Mouse (Mus musculus) heart, adult 9 months (tissue): Measurements from ENCODE around the gene Tkfc.

Experiments used
- DNase-seq, 2 experiments: peaks; one replicate each; pipeline ENCODE4 v3.0.0; 2022; ENCODE audit warnings: low spot score in 2 of 2

Gene Tkfc

DNA sequence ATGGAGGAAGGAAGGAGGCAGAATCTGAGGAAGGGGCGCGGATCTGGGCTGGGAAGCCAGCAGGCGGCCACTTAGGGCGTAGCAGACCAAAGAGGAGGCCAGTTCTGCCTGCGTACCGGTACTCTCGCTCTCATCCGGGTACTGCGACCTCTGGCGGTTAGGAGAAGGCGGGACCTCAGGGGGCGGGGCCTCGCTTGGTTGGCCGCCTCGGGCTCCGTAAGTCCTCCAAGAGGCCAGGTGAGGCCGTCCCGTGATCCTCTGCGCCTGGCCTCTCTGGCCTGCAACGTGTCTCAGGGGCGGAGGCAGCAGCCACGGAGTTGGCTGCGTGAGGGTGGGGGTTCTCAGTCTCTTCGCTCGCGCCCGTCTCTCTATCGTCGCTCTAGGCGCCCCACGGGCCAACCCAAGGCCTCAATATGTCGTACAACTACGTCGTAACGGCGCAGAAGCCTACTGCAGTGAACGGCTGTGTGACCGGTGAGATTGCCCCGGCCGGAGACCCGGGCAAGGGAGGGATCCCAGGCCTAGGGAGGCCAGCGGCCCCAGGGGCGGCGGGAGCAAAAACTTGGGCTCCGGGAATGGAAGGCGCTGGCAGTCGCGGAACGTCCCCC lies at the start of gene Tkfc, which contains the start of gene Ddb1:
Gene Tkfc (minus strand): TSS at position 362 of the 608 bp plus-strand sequence.
Gene Ddb1 (plus strand): TSS at position 35 of the 608 bp plus-strand sequence.
- DNase-seq, result peak; percentile 98 to 99

DNA sequence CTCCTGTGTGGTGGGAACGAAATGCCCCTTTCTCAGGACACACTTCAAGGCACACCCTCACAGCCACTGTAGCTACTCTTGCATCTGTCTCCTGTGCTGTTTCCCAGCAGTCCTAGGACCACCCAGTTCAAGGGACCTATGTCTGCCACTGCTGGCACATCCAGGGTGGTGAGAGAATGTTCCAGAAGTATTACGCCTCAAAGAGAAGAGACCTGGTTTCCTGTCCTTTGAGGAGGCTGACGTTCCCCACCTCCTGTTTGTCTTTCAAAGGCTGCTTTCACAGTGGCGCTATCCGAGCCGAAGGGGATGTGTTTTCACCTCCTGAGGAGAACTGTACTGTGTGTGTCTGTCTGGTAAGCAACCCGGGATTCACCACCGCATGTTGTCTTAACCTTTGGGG lies 42.7 kb upstream of the Tkfc start:
- DNase-seq, result no peak

DNA sequence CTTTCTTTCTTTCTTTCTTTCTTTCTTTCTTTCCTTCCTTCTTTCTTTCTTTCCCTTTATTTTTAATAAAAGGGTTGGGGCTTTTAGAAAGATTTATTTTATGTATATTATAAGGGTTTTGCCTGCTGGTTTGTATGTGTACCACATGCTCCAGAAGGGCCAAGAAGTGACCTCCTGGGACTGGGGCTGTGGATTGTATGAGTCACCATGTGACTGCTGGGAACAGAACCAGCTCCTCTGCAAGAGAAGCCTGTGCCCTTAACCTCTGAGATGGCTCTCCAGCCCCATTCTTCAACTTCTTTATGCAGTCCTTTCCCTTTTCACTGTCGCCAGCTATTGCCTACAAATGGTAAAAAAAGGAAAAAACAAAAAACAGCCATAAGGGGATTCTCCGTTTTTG lies 40.2 kb upstream of the Tkfc start:
- DNase-seq, result peak in 1 of 2 experiments; percentile 13

DNA sequence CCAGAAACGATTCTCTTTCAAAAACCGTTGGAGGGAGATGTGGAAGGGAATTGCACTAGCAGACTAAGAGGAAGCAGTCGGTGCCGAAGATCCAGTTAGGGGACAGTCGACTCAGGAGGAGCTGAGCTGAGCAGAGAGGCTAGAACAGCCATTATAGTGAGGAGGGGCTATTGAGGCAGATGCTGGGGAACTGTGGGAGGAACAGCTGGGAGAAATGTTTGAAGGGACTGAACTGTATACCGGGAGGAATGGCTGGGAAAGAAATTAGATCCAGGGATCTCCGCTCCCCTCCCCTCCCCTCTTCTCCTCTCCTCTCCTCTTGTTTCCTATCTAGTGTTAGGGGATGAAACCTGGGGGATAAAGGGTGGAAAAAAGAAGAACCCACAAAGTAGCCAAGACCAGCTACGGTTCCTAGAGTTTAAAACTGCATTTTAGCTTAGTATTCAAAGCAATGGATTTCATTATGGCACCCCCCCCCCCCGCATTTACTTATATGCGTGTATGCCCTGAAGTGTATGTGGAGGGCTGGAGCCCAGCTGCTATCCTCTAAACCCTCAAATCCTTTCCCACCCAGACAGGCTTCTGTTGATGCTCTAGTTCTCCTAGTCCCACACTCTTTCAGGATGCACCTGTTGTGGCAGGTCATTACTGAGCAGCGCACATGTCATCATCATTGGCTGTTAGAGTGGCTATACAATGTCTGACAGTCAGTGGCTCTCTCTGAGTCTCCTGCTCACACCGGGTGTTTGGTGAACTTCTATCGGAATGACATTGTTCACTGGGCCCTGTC lies 35.3 kb upstream of the Tkfc start:
- DNase-seq, result no peak

DNA sequence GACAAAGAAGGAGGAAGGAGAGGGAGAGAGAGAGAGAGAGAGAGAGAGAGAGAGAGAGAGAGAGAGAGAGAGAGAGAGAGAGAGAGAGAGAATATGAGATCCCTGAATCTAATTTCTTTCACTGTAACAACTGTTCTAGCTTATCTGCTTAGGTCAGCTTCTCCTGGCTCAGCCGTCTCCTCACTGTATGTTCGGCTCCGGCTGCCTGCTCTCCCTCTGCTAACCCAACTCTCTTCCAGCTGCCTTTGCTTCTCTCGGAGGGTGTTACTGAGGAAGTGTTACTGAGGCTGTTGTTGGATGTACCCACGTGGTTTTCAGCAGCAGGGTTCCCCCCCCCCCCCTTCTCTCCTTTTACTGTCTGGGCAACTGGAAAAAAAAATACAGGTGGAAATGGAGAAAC lies 34.6 kb upstream of the Tkfc start:
- no peak for DNase-seq

DNA sequence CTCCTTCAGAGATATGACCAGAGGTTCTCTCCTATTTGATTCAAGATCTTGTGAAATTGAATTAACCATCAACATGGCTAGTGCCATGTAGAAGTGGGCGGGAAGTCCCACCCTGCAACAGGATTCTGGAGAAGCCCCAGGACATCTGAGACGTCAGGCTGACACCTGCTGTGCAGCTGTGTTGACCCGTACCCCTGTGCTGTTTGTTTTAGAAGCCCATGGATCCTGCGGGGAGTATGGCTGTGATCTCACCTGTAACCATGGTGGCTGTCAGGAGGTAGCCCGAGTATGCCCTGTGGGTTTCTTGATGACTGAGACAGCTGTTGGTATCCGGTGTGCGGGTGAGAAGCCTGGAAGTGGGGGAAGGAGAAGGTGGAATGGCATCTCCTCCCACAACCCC lies 32.4 kb upstream of the Tkfc start:
- DNase-seq, result no peak

DNA sequence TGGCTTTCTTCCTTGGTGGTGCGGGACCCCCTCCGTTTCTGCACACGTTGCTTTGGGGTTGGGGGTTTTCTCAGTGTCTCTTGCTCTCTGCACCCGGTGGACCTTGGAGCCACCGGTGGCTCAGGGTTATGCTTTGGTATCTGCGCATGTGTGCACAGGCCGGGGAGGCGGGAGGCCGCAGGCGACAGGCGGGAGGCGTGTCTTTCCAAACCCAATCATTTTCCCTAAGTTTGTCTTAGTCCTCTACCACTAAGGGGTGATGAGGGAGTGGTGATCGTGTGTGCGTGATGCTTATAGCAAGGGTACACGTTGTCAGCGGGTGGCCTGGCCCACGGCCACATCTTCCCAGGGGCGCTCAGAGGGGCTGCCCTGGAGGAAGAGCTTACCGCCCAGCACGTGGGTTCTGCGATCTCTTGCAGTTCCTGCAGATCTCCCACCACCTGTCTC lies 29.4 kb upstream of the Tkfc start:
- DNase-seq, result peak; percentile 19 to 21

DNA sequence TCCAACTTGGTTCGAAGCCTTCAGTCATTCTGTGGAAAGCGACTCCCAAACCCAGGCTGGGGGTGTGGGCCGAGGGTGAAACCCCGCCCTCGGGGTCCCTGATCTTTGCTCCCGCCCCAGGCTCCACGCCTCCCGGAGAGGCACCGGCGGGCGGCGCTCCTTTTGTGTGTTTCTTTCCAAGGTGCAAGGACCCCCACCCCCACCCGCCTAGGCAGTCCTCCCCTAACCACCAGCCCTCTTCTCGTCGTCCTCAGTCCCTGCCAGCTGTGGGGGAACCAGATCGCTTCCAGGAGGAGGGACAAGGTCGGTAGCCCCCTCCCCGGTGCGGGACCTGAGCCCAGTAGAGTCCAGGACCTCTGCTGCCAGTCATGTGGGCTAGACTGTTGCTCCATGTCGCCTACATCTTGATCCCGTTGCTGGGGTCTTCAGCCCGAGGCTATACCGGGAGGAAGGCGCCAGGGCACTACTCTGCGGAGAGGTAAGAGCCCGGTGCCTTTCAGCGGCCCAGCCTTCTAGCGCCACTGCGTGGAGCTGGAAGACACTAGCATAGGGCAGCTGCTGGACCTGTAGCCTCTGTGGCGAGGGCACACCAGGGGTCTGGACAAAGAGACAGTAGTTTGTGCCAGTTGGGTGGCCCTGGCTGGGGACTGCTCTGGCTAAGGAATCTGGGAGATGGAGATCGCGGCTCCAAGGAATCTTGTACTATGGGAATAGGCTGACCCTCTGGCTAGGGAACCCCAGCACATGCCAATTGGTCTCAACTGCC lies 28.8 kb upstream of the Tkfc start, which contains the start of gene Vwce:
Gene Vwce (plus strand): TSS at position 108 of the 766 bp plus-strand sequence.
- peak in 1 of 2 experiments; percentile 14 for DNase-seq

DNA sequence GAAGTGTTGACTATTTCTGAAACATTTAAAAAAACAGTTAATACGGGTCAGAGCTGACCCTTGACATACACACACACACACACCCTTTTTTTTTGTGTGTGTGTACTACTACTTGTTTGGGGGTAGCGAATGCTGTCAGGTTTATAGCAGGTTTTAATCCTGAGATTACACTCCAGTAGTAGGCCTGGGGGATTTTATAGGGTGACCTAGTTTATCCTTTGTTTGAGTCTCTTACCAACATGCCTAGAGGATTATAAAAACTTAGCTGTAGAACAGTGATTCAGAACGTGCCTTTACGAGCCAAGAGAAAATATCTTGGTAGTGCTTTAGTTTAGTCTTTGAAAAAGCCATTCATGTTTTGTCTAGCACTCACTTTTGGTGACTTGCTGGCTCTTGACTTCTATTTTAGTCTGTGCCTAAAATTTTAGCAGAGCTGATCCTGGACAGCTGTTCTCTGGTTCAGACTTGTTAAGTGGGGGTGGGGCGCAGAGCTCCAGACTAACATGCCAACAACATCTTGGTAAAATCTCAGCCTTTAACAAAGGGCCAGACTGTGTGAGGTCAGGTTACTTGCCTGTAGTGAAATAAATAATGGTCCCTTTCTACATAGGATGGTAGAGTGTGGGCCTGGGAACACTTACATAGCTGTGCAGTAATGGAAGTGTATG lies 3.3 kb upstream of the Tkfc start:
- no peak for DNase-seq

DNA sequence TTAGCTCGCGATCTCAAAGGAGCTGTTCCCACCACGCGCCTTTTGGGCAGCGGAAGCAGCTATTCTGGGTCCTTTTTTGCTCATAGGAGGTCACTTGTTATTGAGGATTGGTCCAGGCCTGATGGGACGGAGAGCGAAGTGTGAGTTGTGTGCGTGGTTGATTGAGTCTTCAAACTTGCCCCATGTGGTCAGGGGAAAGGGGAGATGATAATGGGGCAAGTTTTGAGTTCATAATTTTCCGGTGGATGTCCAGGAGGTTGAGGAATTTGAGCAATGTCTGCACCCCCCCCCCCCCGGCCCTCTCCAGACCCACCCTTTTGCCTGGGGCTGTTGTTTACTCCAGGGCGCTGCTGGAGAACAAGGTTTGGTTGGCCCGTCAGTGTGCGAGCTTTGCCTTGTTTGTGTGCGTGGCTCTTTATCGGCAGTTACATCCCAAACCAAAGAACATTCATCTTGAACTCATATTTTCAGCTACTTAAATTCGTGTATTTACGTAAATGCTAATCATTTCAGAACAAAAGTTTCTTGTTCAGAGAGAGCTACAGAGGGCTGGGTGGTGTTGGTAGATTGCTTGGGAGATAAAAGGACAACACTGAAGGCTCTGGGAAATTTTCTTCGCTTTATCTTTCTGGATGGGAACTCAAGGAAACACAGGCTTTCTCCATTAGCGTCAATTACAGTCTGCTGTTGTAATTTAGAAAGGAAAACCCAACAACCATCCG lies 608 bp upstream of the Tkfc start:
- no peak for DNase-seq

DNA sequence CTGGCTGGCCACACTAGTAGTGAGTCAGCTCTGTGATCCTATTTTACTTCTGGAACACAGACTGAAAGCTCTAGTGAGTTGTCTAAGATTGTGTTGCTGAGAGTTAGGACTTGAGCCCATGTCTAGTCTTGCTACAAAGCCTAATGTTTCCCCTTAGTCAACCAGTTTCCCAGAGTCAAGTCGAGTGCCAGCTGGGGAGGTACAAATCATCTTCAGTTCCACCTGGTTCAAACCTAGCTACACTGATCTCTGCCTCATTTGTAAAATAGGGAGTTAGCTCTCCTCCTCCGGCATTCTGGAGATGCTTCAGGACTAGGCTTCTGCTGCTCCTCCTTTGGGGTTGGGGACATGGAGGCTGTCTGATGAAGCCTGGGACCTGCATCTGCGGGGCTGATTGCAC lies 920 bp downstream of the Tkfc start:
- DNase-seq, result no peak

DNA sequence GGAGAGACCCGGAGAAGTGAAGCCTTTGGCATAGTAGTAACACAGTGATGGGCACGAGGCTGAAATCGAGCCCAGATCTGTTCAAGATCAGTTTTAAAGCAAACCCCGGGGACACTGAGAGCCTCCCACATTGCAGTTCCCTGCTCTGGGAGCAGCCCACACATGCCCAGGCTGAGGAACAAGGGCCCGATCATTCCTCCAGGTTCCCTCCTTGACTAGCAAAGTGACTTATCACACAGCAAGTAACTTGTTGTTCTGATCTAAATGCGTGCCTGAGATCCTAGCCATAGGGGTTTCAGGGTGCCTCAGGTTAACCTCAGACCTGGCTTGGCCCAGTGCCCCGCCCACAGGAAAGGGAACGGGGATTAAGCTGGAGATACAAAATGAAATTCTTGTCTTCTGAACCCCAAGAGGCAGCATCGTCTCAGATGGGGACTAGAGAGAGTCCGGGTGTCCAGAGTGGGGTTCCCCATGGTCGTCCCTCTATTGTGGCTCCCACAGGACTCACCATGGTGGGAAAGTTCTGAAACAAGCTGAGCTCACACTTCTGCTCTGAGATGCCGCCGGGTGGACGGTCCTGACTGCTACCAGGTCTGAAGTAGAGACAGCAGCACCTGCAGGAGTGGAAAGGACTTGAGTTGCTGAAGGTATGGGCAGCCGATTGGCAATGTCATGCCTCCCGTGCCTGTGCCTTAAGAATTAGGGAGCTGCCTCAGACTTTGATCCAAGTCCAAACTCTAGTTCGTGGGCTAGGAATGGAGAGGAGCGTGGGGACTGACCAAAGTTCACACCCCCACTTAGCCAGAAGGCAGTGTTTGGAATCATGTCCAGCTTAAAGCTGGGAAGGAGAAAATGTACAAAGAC lies 1.6 kb downstream of the Tkfc start:
- DNase-seq, result no peak

DNA sequence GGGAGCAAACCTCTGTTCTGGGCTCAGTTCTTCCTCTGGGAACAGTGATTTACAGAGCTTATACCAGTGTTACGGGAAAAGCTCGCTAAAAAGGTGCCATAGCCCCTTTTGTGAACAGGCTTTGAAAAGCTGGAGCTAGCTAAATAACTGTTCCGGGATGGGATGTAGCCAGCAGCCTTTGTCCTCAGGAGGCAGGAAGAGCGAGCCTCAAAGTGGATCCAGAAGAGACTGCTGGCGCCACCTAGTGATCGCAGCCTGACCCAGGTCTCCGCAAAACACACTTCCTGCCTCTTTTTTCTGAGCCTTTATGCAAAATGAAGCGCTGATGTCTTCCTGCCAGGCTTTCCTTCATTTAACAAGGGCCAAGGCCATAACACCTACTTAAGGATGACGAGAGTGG lies 2.7 kb downstream of the Tkfc start:
- peak; percentile 84 to 86 for DNase-seq

DNA sequence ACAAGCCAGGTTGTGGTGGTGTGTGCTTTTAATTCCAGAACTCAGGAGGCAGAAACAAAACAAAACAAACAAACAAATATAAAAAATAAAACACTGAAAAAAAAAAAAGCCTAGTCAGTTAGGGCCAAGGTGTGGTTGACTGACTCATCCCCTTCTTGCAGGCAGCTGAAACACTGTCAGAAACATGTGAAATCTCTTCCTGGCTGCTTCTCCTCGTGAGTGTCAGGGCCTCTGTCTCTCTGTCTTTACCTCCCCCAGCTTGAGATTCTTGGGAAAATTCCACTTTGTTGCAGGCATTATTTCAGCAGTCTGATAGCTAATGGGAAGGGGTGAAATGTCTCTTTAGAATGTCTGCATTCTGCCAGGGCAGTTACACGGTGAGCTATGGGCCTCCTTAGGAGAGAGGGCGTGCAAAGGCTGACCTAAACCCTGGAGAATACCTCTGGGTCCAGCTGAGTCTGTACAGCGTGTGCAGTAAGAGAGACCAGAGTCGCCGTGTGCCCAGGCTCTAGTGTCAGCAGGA lies 3.1 kb downstream of the Tkfc start:
- DNase-seq, result peak in 1 of 2 experiments; percentile 12

DNA sequence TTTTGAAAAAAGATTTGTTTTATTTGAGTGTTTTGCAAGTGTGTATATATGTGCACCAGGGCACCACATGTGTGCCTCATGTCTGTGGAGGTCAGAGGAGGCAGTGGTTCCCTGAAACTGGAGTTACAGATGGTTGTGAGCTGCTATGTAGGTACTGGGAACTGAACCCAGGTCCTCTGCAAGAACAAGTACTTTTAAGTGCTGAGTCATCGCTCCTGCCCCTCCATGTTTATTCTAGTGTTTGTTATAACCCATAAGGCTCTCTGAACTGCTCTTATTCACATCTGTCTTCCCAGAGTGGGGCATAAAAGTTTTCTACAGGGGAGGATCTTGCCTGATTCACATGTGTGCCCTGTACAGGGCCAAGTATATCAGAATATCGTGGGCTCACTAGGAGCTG lies 5.8 kb downstream of the Tkfc start:
- no peak for DNase-seq

DNA sequence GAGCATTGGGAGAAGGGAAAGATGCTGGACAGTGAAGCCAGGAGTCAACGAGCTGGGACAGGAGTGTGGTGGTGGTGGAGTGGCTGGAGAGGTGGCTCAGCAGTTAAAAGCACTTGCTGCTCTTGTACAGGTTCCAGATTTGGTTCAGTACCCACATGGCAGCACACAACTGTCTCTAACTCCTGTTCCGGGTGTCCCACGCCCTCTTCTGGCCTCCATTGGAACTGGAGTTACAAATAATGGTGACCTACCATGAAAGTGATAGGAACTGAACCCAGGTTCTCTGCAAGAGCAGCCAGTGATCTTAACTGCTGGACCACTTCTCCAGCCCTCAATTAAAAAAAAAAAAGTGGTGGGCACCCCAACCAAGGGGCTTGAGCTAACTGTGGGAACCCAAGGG lies 7.3 kb downstream of the Tkfc start:
- DNase-seq, result no peak

DNA sequence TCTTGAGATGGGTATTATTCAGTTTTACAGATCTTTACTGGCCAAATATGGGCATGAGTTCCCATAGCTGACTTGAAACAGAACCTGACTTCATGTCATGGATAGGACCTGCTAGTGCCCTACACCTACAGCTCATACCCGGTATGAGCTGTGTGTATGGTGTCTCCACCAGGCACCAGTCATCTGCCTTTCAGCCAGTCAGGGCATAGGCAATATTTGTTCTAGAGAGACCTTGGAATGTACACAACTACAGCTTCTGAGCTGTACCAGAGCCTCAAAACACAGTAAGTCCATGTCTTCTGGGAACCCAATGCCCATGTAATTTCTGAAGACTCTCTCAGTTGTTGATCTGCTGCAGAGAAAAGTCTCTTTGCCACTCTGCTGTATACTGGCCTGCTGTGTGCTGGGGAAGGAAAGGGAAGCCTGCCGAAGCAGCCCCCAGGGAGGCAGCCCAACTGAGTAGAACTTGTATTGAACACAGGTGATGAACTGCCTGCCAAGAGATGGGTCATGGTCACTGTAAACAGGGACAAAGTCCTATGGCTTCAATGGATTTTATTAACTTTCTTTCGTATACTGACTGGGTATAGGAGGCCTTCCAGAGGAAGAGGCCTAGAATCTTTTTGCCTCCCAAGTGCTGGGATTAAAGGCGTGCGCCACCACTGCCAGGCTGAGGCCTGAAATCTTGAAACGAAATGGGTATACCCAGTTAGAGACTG lies 13.6 kb downstream of the Tkfc start:
- DNase-seq, result no peak

DNA sequence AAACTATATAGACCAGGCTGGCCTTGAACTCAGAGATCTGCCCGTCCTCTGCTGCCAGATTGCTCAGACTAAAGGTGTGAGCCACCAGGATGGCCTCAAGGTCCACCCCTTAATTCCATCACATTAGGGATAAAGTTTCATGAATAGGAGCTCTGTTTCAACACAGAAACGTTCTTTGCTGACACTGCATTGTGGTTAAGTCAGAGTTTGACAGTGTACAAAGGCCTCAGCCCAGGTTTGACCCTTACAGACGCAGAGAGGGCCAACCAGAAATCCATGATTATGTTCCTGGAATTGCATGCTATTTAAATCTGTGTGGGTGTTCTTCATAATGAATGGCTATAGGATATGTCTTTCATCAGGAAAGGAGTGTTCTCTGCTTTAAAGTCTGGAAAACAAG lies 15.2 kb downstream of the Tkfc start:
- DNase-seq, result no peak

DNA sequence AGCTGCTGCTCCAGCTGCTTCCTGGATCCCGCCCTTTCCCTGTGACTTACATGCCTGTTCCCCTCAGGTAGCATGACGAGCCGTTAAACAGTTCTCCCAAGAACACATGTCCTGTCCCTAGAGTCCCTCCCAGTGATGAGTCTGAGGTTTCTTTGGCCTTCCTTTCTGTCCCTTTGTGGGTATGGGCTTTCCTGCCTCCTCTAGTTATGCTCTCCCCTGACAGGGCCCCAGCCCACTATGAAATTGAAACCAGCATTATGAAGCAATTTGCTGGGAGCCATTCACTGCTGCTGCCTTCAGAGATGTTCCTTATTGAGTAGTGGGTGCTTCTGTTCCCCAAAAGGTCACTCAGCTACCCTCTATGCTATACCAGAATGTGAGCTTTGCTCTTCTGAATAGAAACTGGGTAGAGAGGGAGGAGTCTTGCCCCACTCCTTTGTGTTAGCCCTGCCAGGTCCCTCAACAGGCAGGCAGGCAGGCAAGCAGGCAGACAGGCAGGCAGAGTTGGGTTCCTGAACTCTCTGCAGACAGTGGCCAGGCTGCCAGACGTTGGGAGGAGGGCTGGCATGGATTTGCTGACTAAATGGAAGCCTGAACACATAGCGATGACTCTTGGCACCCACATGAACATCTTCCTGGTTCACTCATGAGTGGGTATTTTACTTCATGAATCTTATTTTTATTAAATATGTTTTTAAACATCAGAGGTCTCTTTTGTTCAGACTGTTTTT lies 16.2 kb downstream of the Tkfc start:
- DNase-seq, result no peak
